Mouse (Mus musculus): ENCODE measurements around the gene Ms4a2. TPM values are rescaled to one million over a fixed set of nuclear protein-coding genes. Genes with fewer than 3 reads are reported as not detected.
A peak's percentile ranks its signal among the peaks of the same experiment; 100 is the strongest.

Ms4a2 gene
- total RNA-seq (2021) = not detected
- long read RNA-seq, experiment 1 = 0 reads
- long read RNA-seq, experiment 2 = 0 reads

DNA sequence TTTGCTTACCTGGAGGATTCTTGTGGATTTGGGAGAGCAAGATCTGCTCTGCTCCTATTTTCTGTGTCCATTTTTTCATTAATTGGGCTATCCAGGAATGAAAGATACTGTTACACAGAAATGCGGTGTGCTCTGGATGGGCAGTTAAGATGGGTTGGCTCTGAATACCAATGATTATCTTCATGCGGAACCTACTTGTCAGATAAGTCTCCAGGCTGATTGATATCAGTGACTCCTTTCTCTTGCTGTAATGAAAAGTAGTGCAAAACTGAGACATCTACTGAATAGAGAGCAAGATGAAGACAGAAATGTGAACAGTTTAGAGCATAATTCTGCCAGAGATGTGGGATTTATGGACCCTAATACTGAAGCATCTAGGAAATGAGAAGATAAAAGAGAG is at the start of gene Ms4a2:
Gene Ms4a2, minus strand, starts transcription at position 169 of the 400 bp plus-strand sequence.
- intact Hi-C loops (cut with DNase I) = no loop called here
- no peak for DNase-seq (ENCODE audit: low spot score in 2 of 2)

DNA sequence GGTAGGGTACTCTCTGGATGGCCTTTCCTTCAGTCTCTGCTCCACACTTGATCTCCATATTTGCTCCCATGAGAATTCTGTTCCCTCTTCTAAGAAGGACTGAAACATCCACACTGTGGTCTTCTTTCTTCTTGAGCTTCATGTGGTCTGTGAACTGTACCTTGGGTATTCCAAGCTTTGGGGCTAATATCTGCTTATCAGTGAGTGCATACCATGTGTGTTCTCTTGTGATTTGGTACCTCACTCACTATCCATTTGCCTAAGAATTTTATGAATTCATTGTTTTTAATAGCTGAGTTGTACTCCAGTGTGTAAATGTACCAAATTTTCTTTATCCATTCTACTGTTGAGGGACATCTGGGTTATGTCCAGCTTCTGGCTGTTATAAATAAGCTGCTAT is 38.0 kb upstream of the Ms4a2 start:
- no peak for DNase-seq (ENCODE audit: low spot score in 2 of 2)
- intact Hi-C loops (cut with DNase I) = no loop called here

DNA sequence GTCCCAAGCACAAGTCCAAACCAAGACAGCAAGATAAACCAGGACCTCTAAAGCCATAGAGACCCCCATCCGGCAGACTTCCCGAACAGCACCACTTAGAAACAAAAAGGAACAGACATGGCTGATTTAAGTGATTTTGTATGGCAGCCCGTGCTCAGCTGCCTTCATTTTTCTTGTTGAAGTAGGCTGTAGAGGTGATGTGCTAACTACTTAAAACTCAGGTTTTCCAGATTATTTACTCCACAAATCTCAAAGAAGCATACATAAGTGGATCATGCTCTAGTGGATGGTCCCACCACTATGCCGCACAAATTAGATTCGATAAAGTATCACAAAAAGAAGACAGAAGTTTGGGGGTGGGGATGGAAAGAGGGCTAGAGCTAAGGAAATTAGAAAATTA is 36.9 kb upstream of the Ms4a2 start, which contains the start of gene Oosp2:
Gene Oosp2, minus strand, starts transcription at position 101 of the 400 bp plus-strand sequence.
- DNase-seq (ENCODE audit: low spot score in 2 of 2) = no peak
- intact Hi-C loops (cut with DNase I) = no loop called here

- intact Hi-C loops (cut with DNase I) = no loop called here
- DNase-seq (ENCODE audit: low spot score in 2 of 2) = no peak
Observed at GRCm38 (mm10) chr19:11659142-11659541, 35.6 kb upstream of the Ms4a2 start.

- intact Hi-C loops (cut with DNase I) = no loop called here
- no peak for DNase-seq (ENCODE audit: low spot score in 2 of 2)
Observed at GRCm38 (mm10) chr19:11649564-11649963, 26.0 kb upstream of the Ms4a2 start.

GRCm38 (mm10) chr19:11646166-11646565 is 22.6 kb upstream of the Ms4a2 start:
- intact Hi-C loops (cut with DNase I) = no loop called here
- no peak for DNase-seq (ENCODE audit: low spot score in 2 of 2)

GRCm38 (mm10) chr19:11640732-11641131 is 17.2 kb upstream of the Ms4a2 start, which contains the start of gene Ms4a3:
TSS of gene Ms4a3 (minus strand) at chr19:11640851.
- intact Hi-C loops (cut with DNase I) = no loop called here
- DNase-seq (ENCODE audit: low spot score in 2 of 2) = no peak

GRCm38 (mm10) chr19:11639038-11639437 is 15.5 kb upstream of the Ms4a2 start:
- intact Hi-C loops (cut with DNase I) = no loop called here
- no peak for DNase-seq (ENCODE audit: low spot score in 2 of 2)

- intact Hi-C loops (cut with DNase I) = no loop called here
- no peak for DNase-seq (ENCODE audit: low spot score in 2 of 2)
Observed at GRCm38 (mm10) chr19:11635572-11635971, 12.1 kb upstream of the Ms4a2 start.

GRCm38 (mm10) chr19:11634330-11634729 is 10.8 kb upstream of the Ms4a2 start:
- intact Hi-C loops (cut with DNase I) = no loop called here
- no peak for DNase-seq (ENCODE audit: low spot score in 2 of 2)

- DNase-seq (ENCODE audit: low spot score in 2 of 2) = no peak
- intact Hi-C loops (cut with DNase I) = no loop called here
Observed at GRCm38 (mm10) chr19:11633732-11634131, 10.2 kb upstream of the Ms4a2 start.

- intact Hi-C loops (cut with DNase I) = no loop called here
Observed at GRCm38 (mm10) chr19:11625231-11625630, 1.7 kb upstream of the Ms4a2 start.

DNA sequence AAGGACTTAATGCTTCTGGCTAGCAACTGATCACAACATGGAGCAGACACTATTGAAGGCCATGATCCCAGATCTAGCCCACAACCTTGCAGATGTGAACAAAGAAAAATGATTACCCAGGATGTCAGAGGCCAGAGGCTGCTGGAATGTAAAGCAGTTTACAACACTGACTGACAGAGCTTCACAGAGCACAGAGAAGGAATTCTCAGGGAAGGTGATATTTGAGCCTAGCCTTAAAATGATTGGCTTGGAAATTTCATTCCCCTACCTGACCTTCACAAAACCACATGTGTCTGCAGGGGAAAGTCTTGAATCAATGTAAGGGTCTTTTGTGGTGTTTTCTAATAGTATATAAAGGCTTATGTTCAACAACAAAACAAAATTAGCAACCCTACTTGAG is 1.3 kb upstream of the Ms4a2 start:
- intact Hi-C loops (cut with DNase I) = no loop called here
- DNase-seq (ENCODE audit: low spot score in 2 of 2) = no peak

More at GRCm38 (mm10) chr19:11625231-11625630, 1.7 kb upstream of the Ms4a2 start:
- DNase-seq (ENCODE audit: low spot score in 2 of 2) = no peak

GRCm38 (mm10) chr19:11617983-11618382 is 5.5 kb downstream of the Ms4a2 start:
- DNase-seq (ENCODE audit: low spot score in 2 of 2) = no peak
- intact Hi-C loops (cut with DNase I) = no loop called here

DNA sequence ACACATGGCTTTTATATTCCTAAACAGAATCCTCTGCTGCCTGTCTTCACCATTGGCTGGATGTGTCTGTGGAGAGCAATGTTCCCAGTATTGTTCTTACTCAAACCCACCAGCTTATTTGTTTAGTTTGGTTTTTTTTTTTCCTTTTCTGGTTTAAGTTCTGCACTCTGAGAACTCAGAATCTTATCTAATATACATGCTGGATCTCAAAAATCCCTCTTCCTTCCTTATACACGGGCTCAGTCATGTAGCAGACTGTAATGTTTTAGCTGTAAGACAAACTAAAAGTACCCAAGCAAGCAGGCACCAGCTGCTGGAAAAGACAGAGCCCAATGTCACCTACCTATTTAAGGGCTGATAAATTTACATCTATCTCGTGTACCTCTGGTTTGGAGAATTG is 8.7 kb downstream of the Ms4a2 start:
- intact Hi-C loops (cut with DNase I) = loop anchor here (2.0 kb wide), 1 partner anchor 146 kb away; no protein-coding TSS in a partner anchor
- no peak for DNase-seq (ENCODE audit: low spot score in 2 of 2)

DNA sequence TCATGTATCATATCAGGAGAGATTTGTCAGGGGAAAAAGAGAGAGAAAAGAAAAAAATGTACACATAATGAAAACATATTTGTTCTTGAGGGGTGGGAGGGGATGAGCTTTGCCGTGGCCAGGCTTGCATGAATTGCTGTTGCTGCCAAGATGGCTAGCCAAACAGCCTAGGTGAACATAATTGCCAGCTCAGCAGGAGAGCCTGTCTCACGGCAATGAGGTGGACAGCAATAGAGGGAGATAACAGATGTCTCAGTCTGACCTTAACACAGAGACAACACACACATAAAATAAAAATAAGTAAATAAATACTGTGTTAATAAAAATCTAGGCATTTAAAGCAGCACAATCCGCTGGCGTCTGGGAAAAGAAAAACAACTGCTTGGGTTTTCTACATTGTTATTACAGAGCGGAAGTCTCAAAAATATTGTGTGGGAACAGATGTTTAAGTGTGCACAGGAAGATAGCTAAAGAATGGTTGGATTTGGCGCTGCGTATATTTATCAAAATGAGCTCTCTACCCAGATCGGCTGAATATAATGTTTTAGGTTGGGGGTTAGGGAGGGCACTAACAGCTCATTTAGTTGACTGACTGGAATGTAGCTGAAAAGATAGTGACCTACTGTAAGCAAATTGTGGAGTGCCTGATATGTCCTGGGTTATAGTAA is 9.6 kb downstream of the Ms4a2 start:
- DNase-seq (ENCODE audit: low spot score in 2 of 2) = no peak
- intact Hi-C loops (cut with DNase I) = loop anchor here (2.0 kb wide), 1 partner anchor 147 kb away; no protein-coding TSS in a partner anchor

DNA sequence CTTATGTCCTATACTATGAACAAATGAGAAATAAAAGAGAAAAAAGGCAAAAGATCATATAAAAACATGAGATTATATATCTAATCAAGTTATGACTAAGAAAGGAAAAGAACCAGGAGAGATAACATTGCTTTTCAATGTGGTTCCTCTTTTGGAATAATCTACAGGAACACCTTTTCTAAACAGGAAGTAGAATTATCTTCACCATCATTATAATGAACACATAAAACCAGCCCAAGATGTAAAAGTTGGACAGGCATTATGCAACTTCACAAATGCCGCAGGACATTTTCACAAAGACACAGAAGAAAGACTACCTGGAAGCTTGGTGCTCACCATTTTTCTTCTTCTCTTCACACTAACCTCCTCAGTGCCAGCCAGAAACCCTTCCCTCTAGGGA is 10.4 kb downstream of the Ms4a2 start:
- intact Hi-C loops (cut with DNase I) = no loop called here
- no peak for DNase-seq (ENCODE audit: low spot score in 2 of 2)

GRCm38 (mm10) chr19:11612293-11612692 is 11.2 kb downstream of the Ms4a2 start:
- intact Hi-C loops (cut with DNase I) = no loop called here
- no peak for DNase-seq (ENCODE audit: low spot score in 2 of 2)

- peak; percentile 29 to 61 for DNase-seq (ENCODE audit: low spot score in 2 of 2)
- intact Hi-C loops (cut with DNase I) = no loop called here
Observed at GRCm38 (mm10) chr19:11611541-11611945, 12.0 kb downstream of the Ms4a2 start.

GRCm38 (mm10) chr19:11608172-11608571 is 15.3 kb downstream of the Ms4a2 start:
- intact Hi-C loops (cut with DNase I) = no loop called here

DNA sequence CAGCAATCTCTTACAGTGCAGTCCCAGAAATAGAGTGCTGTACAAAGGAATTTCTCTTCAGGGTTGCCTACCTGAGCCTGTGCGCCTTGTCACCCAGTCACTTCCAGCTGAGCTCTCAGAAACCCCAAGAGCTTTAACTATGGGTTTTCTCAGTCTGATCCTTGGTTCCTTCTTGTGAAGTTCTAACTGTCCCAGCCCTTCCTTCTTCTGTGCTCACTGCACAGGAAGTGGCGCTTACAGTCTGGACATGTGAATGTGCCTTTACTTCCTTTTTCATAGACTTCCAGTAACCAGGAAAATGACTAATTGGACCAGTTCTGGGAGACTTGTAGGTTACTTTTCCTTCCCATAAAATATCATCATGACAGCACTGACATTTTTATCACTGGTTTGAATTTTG is 18.9 kb downstream of the Ms4a2 start, which contains the start of gene Ms4a6d:
Gene Ms4a6d, minus strand, starts transcription at position 247 of the 400 bp plus-strand sequence.
- no peak for DNase-seq (ENCODE audit: low spot score in 2 of 2)
- intact Hi-C loops (cut with DNase I) = loop anchor here (5.0 kb wide), 1 partner anchor 252 kb away; no protein-coding TSS in a partner anchor

More at GRCm38 (mm10) chr19:11608172-11608571, 15.3 kb downstream of the Ms4a2 start:
- peak; percentile 46 to 51 for DNase-seq (ENCODE audit: low spot score in 2 of 2)

Measured in left cerebral cortex, postnatal 14 days (tissue).